Mouse (Mus musculus): ENCODE data around the gene Trhr2. TPM values are rescaled to one million over a fixed set of nuclear protein-coding genes. Genes with fewer than 3 reads are reported as not detected.

The Trhr2 gene
- polyA plus RNA-seq, 1 experiment from 2014 or later: not detected

DNA sequence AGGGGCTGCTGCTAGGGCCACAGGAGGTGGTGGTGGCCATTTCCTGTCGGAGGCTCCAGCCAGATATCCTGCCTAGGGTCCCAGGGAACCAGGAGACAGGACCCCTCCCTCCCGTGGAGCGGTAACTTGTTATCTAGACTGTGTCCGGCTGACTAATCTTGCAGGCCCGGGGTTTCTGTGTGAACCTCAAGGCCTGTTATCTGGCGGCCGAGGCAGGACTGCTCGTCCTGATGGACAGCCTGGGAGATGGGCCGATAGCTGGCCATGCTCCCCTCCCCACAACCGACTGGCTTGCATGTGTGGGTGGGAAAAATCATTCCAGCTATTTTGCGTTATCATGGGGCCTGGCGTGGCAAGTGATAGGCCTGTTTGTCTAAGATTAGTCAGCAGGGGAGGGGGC lies 47.2 kb downstream of the Trhr2 start:
- 60% methylated on average over 12 of the region's 12 CpGs for WGBS
- Histone ChIP-seq H3K36me3 (peaks cover 35% of the 10 kb centered on the region), H3K9me3 (replicated peaks) (no peaks in the 10 kb centered on the region), H3K4me2 (no peak overlapping the region), H3K9ac (no peak overlapping the region), H3K4me3 (replicated peaks) (no peak overlapping the region), H3K27ac (0 out of 2 replicates have a peak overlapping the region, but pooled peaks have one; percentile 9), H3K27me3 (no peaks in the 10 kb centered on the region), H3K4me1 (peaks cover 39% of the 10 kb centered on the region)
- no peak for ATAC-seq (replicated peaks; ENCODE audit: low FRiP score)

DNA sequence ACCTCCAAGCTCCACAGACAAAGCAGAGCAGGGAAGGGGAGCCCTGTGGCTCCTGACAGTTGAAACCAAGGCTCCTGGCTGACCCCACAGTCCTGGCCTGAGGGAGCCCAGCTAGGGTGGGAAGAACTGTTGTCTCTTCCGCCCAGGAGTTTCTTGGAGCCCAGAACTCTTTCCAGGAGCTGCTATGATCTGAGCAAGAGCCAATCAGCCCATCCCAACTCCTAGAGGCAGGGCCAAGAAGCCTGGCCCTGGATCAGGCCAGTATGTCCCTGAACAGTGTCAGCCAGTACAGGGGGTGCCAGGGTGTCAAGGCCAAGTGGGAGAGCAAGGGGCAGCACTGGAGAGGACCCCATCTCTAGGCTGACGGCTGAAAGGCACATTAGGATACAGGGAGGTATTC lies 48.0 kb downstream of the Trhr2 start:
- no peaks in the 10 kb centered on the region for H3K9me3 ChIP-seq (replicated peaks)
- H3K9ac ChIP-seq: no peak overlapping the region
- 77% methylated on average over 2 of the region's 2 CpGs for WGBS
- 0 out of 2 replicates have a peak overlapping the region, but pooled peaks have one; percentile 37 for H3K27ac ChIP-seq
- H3K4me1 ChIP-seq: peaks cover 32% of the 10 kb centered on the region
- no peak overlapping the region for H3K4me2 ChIP-seq
- peaks cover 41% of the 10 kb centered on the region for H3K36me3 ChIP-seq
- H3K27me3 ChIP-seq: no peaks in the 10 kb centered on the region
- no peak for ATAC-seq (replicated peaks; ENCODE audit: low FRiP score)
- H3K4me3 ChIP-seq (replicated peaks): no peak overlapping the region

DNA sequence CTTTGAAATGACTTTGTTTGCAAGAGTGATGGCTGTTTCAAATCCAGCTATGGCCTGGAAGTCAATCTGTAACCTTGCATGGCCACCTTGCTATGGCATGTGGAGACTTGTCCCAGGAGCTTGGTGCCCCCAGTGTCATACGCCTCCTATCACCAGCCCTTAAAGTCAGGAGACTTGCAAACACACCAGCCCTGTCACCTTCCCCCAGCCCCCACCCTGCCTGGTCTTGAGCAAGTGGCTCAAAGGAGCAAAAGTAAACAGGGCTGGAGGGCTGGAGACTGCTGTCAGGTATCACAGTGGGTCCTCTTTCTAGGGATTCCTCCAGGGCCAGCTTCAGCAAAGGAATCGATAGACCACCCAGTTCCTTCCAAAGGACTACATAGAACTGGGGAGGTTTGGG lies 49.4 kb downstream of the Trhr2 start:
- Histone ChIP-seq H3K4me1 (peaks cover 27% of the 10 kb centered on the region), H3K27me3 (no peaks in the 10 kb centered on the region), H3K9ac (no peak overlapping the region), H3K9me3 (replicated peaks) (no peaks in the 10 kb centered on the region), H3K4me2 (no peak overlapping the region), H3K4me3 (replicated peaks) (no peak overlapping the region), H3K36me3 (peaks cover 47% of the 10 kb centered on the region), H3K27ac (no peak overlapping the region)
- ATAC-seq (replicated peaks; ENCODE audit: low FRiP score): no peak
- 89% methylated on average over 2 of the region's 2 CpGs for WGBS

DNA sequence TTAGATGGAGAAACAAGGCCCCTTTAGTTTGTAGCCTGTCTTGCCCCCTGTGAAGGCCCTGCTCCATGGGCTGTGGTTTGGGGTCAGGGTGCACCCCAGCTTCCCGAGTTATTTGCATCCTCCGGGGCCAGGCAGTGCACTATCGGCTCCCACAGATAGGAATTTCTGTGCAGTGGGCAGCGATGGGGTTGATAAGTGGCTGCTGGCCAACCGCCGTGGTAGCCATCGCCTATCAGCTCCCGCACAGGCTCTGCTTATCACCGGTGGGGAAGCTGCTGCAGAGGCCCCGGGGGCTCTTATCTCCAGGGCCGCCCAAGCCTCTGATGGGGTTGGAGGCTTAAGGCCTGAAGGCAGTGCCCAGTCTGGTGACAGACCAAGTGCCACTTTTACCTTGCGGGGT lies 51.3 kb downstream of the Trhr2 start:
- H3K36me3 ChIP-seq: peaks cover 53% of the 10 kb centered on the region
- H3K9me3 ChIP-seq (replicated peaks): no peaks in the 10 kb centered on the region
- peak; percentile 66 for ATAC-seq (replicated peaks; ENCODE audit: low FRiP score)
- no peak overlapping the region for H3K4me3 ChIP-seq (replicated peaks)
- H3K9ac ChIP-seq: no peak overlapping the region
- H3K27ac ChIP-seq: no peak overlapping the region
- H3K4me1 ChIP-seq: peaks cover 19% of the 10 kb centered on the region
- no peaks in the 10 kb centered on the region for H3K27me3 ChIP-seq
- 85% methylated on average over 12 of the region's 12 CpGs for WGBS
- no peak overlapping the region for H3K4me2 ChIP-seq

DNA sequence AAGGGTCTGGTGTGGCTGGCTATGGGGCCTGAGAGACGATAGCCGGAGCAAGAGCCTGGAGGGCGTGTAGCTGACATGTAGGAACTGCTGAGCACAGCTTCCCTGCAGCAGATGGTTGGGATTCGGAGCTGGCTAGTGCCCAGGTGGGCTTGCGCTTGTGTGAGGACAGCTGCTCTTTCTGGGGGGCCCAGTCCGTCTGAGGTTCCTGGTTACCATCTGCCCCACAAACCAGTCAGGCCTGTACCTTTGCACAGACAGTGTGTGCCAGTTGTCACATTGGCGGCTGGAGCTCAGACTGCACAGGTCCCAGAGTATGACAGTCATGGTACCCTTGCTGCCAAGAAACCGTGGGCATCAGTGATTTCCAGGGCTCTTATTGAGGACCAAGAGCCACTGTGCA lies 52.7 kb downstream of the Trhr2 start:
- Histone ChIP-seq H3K4me2 (no peak overlapping the region), H3K9me3 (replicated peaks) (no peaks in the 10 kb centered on the region), H3K9ac (no peak overlapping the region), H3K27me3 (no peaks in the 10 kb centered on the region), H3K4me1 (peaks cover 16% of the 10 kb centered on the region), H3K27ac (no peak overlapping the region), H3K4me3 (replicated peaks) (no peak overlapping the region), H3K36me3 (peaks cover 42% of the 10 kb centered on the region)
- ATAC-seq (replicated peaks; ENCODE audit: low FRiP score): no peak
- WGBS: 89% methylated on average over 8 of the region's 8 CpGs

Other genes starting within 250 kb of the Trhr2 start
- gene Zfpm1, start 78.6 kb downstream of the Trhr2 start, polyA plus RNA-seq (2015; fragmentation: Nextera tagmentation; extraction: Ambion mirVana): 2.2 and 2.4 TPM in 2 replicates
- 53.2 and 53.9 TPM in 2 replicates for gene Zc3h18, start 15.9 kb upstream of the Trhr2 start, polyA plus RNA-seq (2015; fragmentation: Nextera tagmentation; extraction: Ambion mirVana)
- not detected in 2 replicates for gene Il17c, start 61.3 kb upstream of the Trhr2 start, polyA plus RNA-seq (2015; fragmentation: Nextera tagmentation; extraction: Ambion mirVana)
- 310 and 320 TPM in 2 replicates for gene Cyba, start 72.2 kb upstream of the Trhr2 start, polyA plus RNA-seq (2015; fragmentation: Nextera tagmentation; extraction: Ambion mirVana)
- gene Mvd, start 82.7 kb upstream of the Trhr2 start, polyA plus RNA-seq (2015; fragmentation: Nextera tagmentation; extraction: Ambion mirVana): 32.7 and 37.5 TPM in 2 replicates
- 0.34 and 0.78 TPM in 2 replicates for gene Snai3, start 100.0 kb upstream of the Trhr2 start, polyA plus RNA-seq (2015; fragmentation: Nextera tagmentation; extraction: Ambion mirVana)
- gene Rnf166, start 115.3 kb upstream of the Trhr2 start, polyA plus RNA-seq (2015; fragmentation: Nextera tagmentation; extraction: Ambion mirVana): 37.7 and 39.8 TPM in 2 replicates
- 48.6 and 55.7 TPM in 2 replicates for gene Ctu2, start 115.4 kb upstream of the Trhr2 start, polyA plus RNA-seq (2015; fragmentation: Nextera tagmentation; extraction: Ambion mirVana)
- gene Piezo1, start 190.6 kb upstream of the Trhr2 start, polyA plus RNA-seq (2015; fragmentation: Nextera tagmentation; extraction: Ambion mirVana): 13.2 and 17.8 TPM in 2 replicates
- 40.8 and 50.4 TPM in 2 replicates for gene Cdt1, start 207.3 kb upstream of the Trhr2 start, polyA plus RNA-seq (2015; fragmentation: Nextera tagmentation; extraction: Ambion mirVana)
- gene Aprt, start 216.2 kb upstream of the Trhr2 start, polyA plus RNA-seq (2015; fragmentation: Nextera tagmentation; extraction: Ambion mirVana): 333 and 353 TPM in 2 replicates